Mouse (Mus musculus): ENCODE results near the gene Hic1. TPM values are rescaled to one million over a fixed set of nuclear protein-coding genes. Genes with fewer than 3 reads are reported as not detected.
A peak's percentile ranks its signal among the peaks of the same experiment; 100 is the strongest.

Hic1 gene
- total RNA-seq, 2 experiments from 2014 or later, result 36.3 to 48.5 TPM

DNA sequence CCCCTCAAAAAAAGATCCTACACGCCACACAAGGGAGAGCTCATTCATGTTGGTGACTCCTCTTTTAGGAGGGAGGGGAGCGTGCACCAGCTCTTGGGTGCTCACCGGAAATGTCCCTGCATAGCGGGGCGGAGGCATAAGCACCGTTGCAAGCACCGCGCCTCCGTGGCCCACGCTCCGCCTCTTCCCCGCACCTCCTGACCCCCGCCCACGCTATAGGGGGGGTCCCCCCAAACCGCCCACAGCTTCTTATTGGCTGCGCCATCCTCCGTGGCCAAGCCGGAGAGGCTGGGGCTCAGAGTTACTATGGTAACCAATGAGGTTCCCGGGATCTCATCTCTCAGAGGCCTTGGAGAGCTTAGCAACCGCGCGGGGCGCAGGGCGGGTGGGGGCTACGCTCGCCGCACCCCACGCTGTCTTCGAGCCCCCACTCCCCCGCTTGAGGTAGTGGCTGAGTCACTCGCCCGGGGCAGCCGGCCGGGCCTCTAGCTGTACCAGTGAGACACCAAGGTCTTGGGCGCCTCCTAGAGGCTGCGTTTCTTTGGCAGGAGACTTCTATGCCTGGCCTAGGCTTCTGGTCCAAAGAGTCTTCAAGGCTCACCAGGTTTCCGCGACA is 925 bp upstream of the Hic1 start:
- intact Hi-C loops (cut with DNase I), result loop anchor here (1.0 to 10.0 kb wide), 3 partner anchors 224 to 295 kb away; partner anchors contain the start of gene Tlcd2

DNA sequence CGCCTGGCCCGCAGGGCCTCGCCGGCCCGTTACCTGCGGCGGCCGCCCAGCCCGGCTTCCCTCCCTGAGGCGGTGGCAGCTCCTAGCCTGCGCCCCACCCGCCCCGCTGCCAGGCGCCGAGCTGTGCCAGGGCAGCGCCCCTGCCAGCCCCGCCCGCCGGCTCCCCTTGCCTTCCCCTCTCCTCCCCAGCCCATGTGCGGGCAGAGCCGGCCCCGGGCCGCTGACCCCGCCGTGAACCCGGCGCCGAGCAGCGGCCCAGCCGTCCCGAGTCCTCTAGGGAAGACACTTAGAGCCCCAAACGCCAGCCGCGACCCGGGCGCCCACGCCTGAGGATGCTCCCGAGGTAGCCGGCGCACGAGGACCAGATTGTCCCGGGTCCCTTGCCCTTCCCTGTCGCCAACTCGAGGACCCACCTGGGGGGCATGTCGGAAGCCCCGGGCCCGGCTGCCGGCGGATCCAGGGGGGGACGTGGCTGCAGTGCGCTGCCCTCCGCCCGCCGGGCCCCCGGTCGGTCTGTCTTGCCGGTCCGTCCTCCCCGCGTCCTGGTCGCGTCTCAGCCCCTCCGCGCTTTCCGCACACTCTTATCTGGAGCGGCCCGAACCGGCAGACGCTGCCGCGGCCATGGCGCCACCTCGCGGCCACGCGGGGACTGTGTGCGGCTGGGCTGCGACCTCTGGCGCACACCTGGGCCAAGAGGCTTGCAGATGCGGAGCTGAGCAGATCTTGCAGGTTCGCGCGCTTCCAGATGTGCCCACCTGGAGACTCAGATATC is 543 bp downstream of the Hic1 start:
- intact Hi-C loops (cut with DNase I), result loop anchor here (1.0 to 5.0 kb wide), 2 partner anchors 36 to 187 kb away; no protein-coding TSS in a partner anchor
- DNase-seq, result peak; percentile 92 to 94

More for the DNA sequence above, 925 bp upstream of the Hic1 start:
- peak; percentile 95 to 97 for DNase-seq

DNA sequence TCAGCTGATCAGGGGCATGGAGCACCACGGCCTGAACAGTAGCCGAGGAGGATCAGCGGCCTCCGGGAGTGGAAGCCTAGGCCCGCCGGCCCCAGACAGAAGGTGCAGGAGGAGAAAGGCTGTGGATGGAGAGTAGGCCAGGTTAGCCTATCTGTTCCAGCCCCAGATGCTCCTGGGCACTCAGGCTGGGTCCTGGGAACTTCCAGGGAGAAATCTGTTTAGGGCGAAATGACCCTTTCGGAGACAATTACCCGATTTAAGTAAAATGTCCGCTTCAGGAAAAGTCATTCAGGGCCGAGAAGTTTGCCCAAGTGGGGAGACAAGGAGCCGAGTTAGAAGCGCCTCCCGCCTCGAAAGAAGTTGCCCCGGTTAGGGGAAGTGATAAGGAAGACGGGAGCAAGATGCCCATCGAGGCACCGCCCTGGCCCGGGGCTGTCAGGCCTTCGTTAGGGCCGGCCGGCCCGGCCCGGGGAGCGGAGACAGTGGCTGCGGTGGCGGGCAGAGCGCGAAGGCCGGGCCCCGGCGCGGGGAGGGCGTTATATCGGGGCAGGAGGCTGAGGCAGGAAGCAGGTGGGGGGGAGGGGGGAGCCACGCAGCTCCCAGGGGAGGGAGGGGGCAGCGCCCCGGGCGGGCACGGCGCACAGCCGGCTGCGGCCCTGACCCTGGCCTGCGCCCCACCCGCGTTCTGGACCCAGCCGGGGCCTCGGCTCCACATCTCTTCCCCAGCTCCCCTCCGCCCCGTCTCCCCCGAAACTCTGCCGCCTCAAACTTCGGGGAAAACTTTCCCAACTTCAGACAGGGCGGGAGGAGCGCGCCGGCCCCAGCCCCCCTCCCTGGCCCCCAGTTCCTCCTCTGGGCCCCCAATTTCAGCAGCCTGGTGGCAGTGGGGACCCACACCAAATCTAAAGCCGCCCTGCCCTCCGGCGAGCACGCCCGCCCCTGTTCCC is 1.4 kb downstream of the Hic1 start:
- peak; percentile 71 for DNase-seq
- intact Hi-C loops (cut with DNase I), result loop anchor here (5.0 kb wide), 1 partner anchor 36 kb away; no protein-coding TSS in a partner anchor

DNA sequence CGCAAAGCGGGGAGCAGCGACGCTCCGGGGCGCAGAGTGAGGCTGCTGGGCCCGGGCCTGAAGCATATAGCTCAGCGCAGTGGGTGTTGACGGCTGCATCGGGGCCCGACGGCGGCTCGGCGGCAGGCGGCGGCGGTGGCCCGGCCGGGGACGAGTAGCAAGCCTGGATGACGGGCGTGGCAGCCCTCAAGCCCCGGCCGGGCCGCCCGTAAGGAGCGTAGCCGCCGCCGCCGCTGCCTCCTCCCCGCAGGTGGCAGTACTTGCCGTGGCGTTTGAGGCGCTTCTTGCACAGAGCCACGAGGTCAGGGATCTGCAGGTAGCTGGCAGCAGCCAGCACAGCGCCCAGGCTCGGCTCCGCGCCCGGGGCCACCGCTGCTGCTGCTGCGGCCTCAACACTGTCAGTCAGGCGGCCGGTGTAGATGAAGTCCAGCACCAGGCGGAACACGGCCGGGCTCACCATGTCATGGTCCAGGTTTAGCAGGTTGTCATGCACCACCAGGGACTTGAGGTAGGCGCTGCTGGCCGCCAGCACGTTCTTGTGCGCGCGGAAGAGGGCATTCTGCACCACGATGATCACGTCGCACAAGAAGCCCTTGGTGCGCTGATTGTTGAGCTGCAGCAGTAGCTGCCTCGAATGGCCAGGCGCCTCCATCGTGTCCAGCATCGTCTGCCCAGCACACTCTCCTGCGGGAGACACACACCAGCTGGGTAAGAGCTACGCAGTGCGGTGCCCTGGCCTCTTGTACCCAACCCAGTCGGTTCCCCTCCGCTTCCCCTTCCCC is 2.3 kb downstream of the Hic1 start:
- intact Hi-C loops (cut with DNase I), result loop anchor here (5.0 kb wide), 1 partner anchor 35 kb away; no protein-coding TSS in a partner anchor
- DNase-seq, result peak; percentile 62 to 69

DNA sequence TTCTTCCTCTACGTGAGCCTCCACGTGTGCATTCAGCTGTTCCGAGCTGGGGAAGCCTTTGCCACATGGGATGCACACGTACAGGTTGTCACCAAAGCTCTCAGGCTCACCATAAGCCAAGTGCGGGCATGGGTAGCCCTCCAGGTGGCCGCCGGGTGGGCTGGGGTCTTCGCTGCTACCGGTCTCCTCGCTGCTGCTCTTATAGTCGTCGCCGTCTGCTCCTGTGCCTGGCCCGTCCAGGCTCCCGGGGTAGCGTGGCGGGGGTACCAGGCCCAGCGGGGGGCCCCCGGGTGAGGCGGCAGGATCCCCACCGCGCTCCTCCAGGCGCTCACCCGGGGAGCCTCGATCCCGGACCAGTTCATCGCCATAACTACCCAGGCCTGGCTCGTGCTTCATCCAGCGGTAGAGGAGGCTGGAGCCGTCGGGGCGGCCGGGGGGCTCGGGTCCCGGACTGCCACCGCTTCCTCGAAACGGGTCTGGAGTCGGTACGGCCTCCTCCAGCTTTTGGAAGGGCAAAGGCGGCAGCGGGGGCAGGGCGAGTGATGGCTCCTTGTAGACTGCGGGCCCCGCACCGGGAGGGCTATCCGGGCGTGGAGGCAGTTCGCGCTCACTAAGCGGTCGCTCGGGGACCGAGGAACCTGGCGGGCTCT is 3.0 kb downstream of the Hic1 start:
- DNase-seq, result peak; percentile 62
- intact Hi-C loops (cut with DNase I), result loop anchor here (5.0 kb wide), 1 partner anchor 34 kb away; no protein-coding TSS in a partner anchor

DNA sequence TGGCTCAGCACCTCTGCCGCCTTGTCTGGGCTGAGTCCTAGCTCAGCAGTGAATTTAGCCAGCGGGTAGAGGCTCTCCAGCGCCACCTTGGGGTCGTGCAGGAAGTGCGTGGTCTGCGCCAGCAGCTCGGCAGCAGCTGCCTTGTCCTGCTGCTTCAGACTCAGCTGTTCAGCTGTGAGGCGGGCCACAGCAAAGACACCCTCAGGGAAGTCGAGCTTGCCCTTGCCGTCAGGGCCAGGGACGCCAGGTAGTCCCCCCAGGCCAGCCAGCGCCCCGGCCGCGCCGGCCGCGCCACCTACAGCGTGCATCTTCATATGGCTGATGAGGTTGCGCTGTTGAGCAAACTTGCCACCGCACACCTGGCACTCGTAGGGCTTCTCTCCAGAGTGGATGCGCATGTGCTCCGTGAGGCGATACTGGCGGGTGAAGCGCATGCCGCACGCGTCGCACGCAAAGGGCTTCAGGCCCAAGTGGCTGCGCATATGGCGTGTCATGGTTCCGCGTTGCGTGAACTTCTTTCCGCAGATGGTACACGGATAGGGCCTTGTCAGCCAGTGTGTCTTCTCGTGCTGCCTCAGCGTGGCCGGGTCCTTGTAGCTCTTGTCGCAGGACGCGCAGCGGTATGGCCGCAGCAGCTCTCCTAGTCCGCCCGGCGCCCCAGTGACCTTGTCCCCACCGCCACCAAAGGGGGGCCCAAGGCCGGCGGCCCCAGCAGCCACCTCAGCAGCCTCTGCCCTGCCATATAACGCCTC is 3.7 kb downstream of the Hic1 start:
- peak; percentile 91 to 92 for DNase-seq
- intact Hi-C loops (cut with DNase I), result loop anchor here (2.0 to 5.0 kb wide), 2 partner anchors 33 to 117 kb away; no protein-coding TSS in a partner anchor

DNA sequence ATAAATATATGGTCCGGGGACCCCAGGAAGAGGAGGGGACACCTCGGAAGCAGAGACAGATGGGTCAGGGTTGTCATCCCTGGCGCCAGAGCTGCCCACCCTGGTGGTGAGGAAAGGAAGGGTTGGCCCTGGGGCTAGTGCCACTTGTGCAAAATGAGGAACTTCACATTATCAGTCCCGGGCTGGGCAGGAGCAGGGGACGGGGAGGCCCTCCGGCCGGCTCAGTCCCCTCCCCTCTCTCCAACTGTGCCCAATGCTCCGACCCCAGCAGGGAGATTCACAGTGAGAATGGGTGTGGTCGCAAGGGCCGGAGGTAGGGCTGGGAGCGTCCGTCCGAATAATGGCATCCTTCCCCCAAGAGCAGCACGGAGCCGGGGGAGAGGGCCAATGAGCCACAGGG is 4.6 kb downstream of the Hic1 start:
- intact Hi-C loops (cut with DNase I), result loop anchor here (2.0 to 5.0 kb wide), 2 partner anchors 32 to 116 kb away; no protein-coding TSS in a partner anchor
- peak; percentile 40 to 53 for DNase-seq

DNA sequence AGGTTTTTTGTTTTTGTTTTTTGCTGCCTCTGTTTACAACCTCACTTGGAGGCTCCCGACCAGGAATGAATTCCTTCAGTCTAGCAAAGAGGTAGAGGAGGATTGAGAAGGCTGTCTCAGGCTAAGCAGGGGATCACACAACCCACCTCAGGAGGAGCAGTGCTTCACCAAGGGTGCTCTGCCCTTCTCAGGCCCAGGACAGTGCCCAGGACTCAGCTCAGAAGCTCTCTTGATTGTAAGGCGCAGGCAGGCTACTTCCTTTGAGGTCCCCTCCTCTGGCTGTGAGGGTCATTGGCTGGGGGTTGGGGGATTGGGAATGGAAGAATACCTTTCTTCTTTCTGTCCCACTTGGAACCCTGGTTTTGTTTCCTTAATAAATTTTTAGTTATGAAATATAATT is 5.3 kb downstream of the Hic1 start:
- intact Hi-C loops (cut with DNase I), result loop anchor here (2.0 kb wide), 1 partner anchor 115 kb away; no protein-coding TSS in a partner anchor
- peak in 1 of 2 experiments; percentile 18 for DNase-seq

DNA sequence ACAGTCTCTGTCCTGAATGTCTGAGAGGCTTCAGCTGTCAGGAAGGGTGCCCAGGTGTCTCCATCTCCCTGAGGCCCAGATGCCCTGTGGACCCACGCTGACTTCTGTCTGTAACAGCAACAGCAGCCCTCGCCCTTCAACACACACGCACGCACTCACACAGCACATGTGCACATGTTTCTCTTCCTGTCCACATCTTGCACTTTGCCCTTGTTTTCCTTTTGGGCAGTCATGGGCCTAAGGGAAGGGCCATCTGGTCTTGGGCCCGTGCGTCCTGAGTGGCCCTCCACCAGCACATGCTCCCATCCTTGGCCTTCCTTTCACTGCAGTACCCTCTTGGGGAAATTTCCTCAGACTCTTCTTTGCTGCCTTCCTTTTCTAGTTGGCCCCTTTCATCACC is 5.9 kb downstream of the Hic1 start:
- peak in 1 of 2 experiments; percentile 29 for DNase-seq
- intact Hi-C loops (cut with DNase I), result no loop called here

DNA sequence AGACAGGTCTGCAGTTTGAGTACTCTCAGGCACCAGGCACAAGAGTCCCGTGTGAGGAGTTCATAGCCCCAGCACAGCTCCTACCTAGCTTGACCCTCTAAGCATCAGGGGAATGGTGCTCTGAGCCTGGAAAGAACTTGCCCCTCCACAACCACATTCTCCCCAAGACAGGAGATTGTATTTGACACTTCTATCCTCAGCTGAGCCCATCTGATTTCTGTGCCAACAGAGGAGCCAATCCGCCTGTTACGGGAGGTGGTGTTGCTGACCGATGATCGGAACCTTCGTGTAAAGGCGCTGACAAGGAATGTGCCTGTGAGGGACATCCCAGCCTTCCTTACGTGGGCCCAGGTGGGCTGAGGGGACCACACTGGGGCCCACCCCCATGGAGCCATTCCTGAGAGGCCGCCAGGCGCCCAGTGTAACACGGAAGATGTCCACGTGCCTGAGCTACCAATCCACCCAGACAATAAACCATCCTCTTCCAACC is 6.7 kb downstream of the Hic1 start:
- intact Hi-C loops (cut with DNase I), result no loop called here
- peak in 1 of 2 experiments; percentile 20 for DNase-seq

DNA sequence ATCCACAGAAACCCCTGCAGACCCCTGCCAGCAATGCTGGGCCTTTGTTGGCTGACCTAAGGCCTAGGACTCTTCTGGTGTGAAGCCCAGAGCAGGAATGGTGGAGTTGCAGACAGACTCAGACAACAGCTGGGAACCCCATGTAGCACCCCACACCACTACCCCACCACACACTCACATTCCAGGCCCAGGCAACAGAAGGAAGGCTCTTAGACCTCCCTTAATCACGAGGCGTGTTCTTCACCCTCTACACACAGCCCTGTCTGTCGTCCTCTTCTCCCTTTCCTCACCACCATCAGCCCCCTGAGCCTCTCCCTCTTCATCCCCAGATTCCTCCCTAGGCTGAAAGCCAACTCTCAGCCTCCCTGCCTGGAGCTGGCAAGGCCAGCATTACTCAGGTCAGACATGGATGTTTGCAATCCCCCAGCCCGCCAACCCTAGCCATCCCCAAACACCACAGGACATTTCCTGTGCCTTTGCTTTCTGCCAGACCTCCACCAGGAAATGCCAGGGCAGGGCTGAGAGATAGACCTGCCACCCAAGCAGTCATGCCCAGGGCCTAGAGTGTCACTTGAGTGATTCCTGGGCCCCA is 7.8 kb downstream of the Hic1 start:
- intact Hi-C loops (cut with DNase I), result no loop called here
- DNase-seq, result peak; percentile 45 to 48

DNA sequence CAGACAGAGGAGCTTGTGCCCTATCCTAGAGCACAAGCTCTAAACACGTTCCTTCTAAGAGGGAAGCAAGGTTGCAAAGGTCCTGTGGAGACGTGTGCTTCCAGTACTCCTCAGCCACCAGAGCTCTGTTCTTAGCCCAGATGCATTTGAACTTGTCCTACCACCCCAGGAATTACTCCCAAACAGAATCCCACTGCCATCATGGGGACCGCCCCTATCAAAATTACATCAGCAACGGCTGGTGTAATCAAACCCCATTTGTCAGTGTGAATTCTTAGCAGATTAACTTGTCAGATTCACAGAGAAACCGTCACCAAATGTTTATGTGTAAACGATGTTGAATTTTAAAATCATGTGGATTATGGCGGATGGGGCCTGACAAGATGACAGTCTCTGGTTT is 8.4 kb downstream of the Hic1 start:
- no peak for DNase-seq
- intact Hi-C loops (cut with DNase I), result no loop called here

DNA sequence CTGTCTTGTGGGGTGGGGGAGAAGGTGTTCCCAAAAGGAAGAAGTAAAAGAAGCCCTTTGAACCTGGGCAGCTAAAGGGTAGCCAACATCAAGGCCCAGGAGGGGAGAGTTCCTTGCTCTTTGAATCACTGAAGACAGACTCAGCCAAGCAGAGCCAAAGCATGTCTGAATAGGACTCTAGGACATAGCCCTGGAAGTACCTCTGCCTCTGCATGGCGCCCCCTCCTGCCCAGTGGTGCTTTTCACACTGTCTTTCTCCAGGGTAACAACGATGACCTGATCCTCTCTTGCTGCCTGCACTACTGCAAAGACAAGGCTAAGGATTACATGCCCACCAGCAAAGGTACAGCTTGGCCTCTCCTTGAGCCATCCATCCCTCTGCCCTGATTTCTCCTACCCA is 9.8 kb downstream of the Hic1 start:
- peak; percentile 73 to 76 for DNase-seq
- intact Hi-C loops (cut with DNase I), result no loop called here

DNA sequence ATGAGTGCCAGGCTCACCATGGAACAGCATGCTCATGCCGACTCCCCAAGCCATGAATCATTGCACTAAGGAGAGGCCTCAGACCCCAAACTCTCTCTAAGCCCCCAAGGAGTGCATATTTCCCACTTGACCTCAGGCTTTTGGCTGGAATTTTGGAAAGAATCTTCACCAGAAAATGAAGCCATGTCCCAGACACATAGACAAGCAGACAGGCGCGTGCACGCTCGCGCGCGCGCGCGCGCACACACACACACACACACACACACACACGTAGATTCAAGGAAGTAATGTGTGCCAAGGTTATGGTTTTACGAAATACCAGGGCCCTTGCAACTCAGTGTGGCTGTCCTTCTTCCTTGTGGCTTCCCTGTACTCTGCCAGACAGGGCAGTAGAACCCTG is 10.9 kb downstream of the Hic1 start:
- intact Hi-C loops (cut with DNase I), result no loop called here
- DNase-seq, result peak; percentile 54 to 67

DNA sequence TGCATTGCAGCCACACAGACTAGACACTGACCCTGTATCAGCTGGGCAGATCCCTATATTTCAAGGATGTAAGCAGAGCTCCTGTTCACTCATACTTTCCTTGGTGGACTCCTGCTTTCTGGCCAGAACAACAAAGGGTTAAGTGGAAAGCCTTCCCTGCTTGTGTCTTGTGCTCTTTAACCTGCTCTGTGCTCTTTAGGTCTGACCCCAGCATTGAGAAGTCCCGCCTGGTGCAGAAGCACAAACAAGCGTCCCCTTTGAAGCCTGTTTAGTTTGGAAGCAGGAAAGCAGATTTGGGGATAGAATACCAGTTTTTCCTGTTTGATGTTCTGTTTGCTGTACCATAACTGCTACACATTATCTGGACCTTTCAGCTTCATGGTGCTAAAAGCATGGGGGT is 11.4 kb downstream of the Hic1 start:
- DNase-seq, result peak in 1 of 2 experiments; percentile 12
- intact Hi-C loops (cut with DNase I), result loop anchor here (2.0 kb wide), 2 partner anchors 19 to 105 kb away; no protein-coding TSS in a partner anchor

DNA sequence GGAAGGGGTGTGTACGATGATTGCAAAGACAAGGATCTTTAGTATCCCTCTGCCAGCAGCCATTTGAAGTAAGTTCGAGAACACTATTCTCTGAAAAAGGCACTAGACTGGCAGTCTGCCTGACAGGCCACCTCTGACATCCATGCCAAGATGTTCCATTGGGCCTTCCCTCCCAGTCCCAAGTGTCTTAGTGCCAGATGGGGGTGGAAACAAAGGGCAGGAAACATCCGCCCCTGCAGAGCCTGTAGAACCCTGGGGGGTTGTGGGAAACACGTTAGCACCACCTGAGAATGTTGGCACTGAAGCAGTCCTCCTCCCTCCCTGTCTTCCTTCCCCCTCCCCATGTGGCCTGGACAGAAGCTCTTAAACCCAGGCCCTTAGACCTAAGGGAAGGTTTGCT is 12.3 kb downstream of the Hic1 start:
- DNase-seq, result peak; percentile 38 to 45
- intact Hi-C loops (cut with DNase I), result loop anchor here (2.0 kb wide), 2 partner anchors 18 to 104 kb away; no protein-coding TSS in a partner anchor

DNA sequence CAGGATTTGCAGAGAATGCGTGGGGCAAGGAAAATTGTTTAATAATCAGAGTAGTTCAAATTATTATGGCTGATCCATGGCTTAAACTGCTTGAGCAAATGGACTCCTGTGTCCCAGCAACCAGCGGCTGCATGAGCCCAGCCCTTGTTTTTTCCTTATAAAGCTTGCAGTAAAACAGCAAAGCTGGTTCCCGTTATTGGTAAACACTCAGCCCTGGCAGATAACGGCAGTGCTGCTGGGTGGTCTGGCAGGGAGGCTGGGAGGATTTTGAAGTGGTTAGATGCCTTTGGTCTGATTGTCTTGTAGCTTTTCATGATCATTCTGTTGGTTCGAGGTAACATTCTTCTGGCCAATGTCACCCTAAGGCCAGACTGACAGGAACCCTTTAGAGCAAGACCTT is 12.9 kb downstream of the Hic1 start:
- DNase-seq, result peak in 1 of 2 experiments; percentile 12
- intact Hi-C loops (cut with DNase I), result loop anchor here (2.0 kb wide), 2 partner anchors 18 to 104 kb away; no protein-coding TSS in a partner anchor
